Mouse (Mus musculus) heart, postnatal 0 days (tissue): Measurements from ENCODE around the gene Klb.

Experiments used
- CTCF ChIP-seq: IDR thresholded peaks from 2 replicates; pipeline ENCODE4 v1.5.1; 2016; ENCODE audit warnings: antibody characterized with exemption, control low read depth, low read depth
- EP300 ChIP-seq: IDR thresholded peaks from 2 replicates; pipeline ENCODE4 v1.6.1; 2016; ENCODE audit warnings: antibody characterized with exemption, low read depth

GRCm38 (mm10) chr5:65420822-65421221 is 72.7 kb downstream of the Klb start:
- TF ChIP-seq EP300, result no peak
- no peak for TF ChIP-seq CTCF
